Mouse (Mus musculus): ENCODE measurements around the gene Nlrc5.

The Nlrc5 gene

GRCm38 (mm10) chr8:94568098-94568497, 133.9 kb downstream of the Nlrc5 start:
- no peak for DNase-seq (ENCODE audit: low spot score)

- no peak for DNase-seq (ENCODE audit: low spot score)
Observed at GRCm38 (mm10) chr8:94569419-94569818, 135.3 kb downstream of the Nlrc5 start.

GRCm38 (mm10) chr8:94571896-94572295, 137.7 kb downstream of the Nlrc5 start:
- no peak for DNase-seq (ENCODE audit: low spot score)

- no peak for DNase-seq (ENCODE audit: low spot score)
Observed at GRCm38 (mm10) chr8:94574159-94574907, 140.2 kb downstream of the Nlrc5 start.

- DNase-seq (ENCODE audit: low spot score) = no peak
Observed at GRCm38 (mm10) chr8:94575148-94575547, 141.0 kb downstream of the Nlrc5 start.

Data from retina, embryonic 14.5 days (tissue).